Mouse (Mus musculus) kidney, adult 2 months (tissue): ENCODE results near the gene Tspan4. TPM values are rescaled to one million over a fixed set of nuclear protein-coding genes. Genes with fewer than 3 reads are reported as not detected.

Source experiments
- DNase-seq: peaks from one replicate; pipeline ENCODE4 v3.0.0; 2021
- H3K27ac ChIP-seq: fragments of 200-500 bp; 2 replicates; pipeline ENCODE4 v1.5.1; 2012; ENCODE audit warnings: low read depth, low read length, control low read depth, inconsistent platforms; ENCODE audit not compliant: insufficient read depth
- H3K27me3 ChIP-seq: fragments of 200-500 bp; replicated peaks from 2 replicates; pipeline ENCODE4 v1.6.1; 2012; ENCODE audit warnings: mild to moderate bottlenecking, moderate library complexity, low read length, inconsistent platforms; ENCODE audit not compliant: control insufficient read depth, insufficient read depth
- H3K36me3 ChIP-seq: fragments of 200-500 bp; 2 replicates; pipeline ENCODE4 v1.6.1; 2012; ENCODE audit warnings: mild to moderate bottlenecking, moderate library complexity, low read length, inconsistent platforms; ENCODE audit not compliant: control insufficient read depth, insufficient read depth
- H3K4me1 ChIP-seq: fragments of 200-500 bp; 2 replicates; pipeline ENCODE4 v1.6.1; 2011; ENCODE audit warnings: low read length; ENCODE audit not compliant: control insufficient read depth, insufficient read depth
- H3K4me3 ChIP-seq: fragments of 200-500 bp; 2 replicates; pipeline ENCODE4 v1.5.1; 2011; ENCODE audit warnings: mild to moderate bottlenecking, low read depth, low read length, control low read depth; ENCODE audit not compliant: insufficient read depth
- CTCF ChIP-seq: fragments of 200-500 bp; conservative IDR thresholded peaks from 2 replicates; pipeline ENCODE4 v1.5.1; 2011; ENCODE audit warnings: low read depth, mild to moderate bottlenecking, control low read depth, low read length, moderate library complexity, mixed read lengths; ENCODE audit not compliant: insufficient read depth, insufficient read length
- POLR2A ChIP-seq: fragments of 200-500 bp; IDR thresholded peaks from one replicate; pipeline ENCODE4 v1.6.1; 2011; ENCODE audit warnings: low read depth, low read length, control low read depth
- WGBS: fragments of 180-500 bp; shearing (Covaris S2); methylation state at CpG from one replicate; pipeline ENCODE4 v1.1.7; 2018; 5-methylcytosine and 5-hydroxymethylcytosine counted together
- polyA plus RNA-seq: library from polyadenylated mRNA; depleted of rRNA; stranded (reverse); fragments of >200 nt; gene quantifications from 2 replicates; pipeline ENCODE4 v1.2.3, GENCODE M21; 2012

The Tspan4 gene
- polyA plus RNA-seq, 1 experiment, result 143 TPM

- H3K36me3 ChIP-seq, result no peaks in the 10 kb centered on the region
- H3K4me3 ChIP-seq, result 0 out of 2 replicates have a peak overlapping the region, but pooled peaks have one; percentile 34
- peak; percentile 42 for DNase-seq
- no peaks in the 10 kb centered on the region for H3K27me3 ChIP-seq
- H3K4me1 ChIP-seq, result peaks cover 40% of the 10 kb centered on the region
- H3K27ac ChIP-seq, result peak overlapping the region; percentile 45; the same call in 1 of the 2 replicates
- no peak for TF ChIP-seq POLR2A
- WGBS, result 67% methylated on average over 9 of the region's 9 CpGs
Observed at GRCm38 (mm10) chr7:141435856-141436522, 39.1 kb upstream of the Tspan4 start.

- no peak for DNase-seq
- 57% methylated on average over 2 of the region's 2 CpGs for WGBS
- H3K27me3 ChIP-seq, result no peaks in the 10 kb centered on the region
- H3K36me3 ChIP-seq, result no peaks in the 10 kb centered on the region
- H3K4me3 ChIP-seq, result no peak overlapping the region
- H3K4me1 ChIP-seq, result peaks cover 40% of the 10 kb centered on the region
- no peak overlapping the region for H3K27ac ChIP-seq
- no peak for TF ChIP-seq POLR2A
- no peak for TF ChIP-seq CTCF
Observed at GRCm38 (mm10) chr7:141436523-141436892, 38.5 kb upstream of the Tspan4 start.

GRCm38 (mm10) chr7:141437178-141438120 lies 37.6 kb upstream of the Tspan4 start, which contains the start of gene Slc25a22:
Slc25a22 (minus strand) TSS chr7:141437892.
- Histone ChIP-seq H3K27me3 (no peaks in the 10 kb centered on the region), H3K36me3 (no peaks in the 10 kb centered on the region), H3K4me1 (peaks cover 40% of the 10 kb centered on the region), H3K27ac (peak within 1 kb of the TSS; percentile 51), H3K4me3 (peak within 1 kb of the TSS; percentile 83)
- 8% methylated on average over 53 of the region's 53 CpGs for whole genome bisulfite sequencing
- DNase-seq, result peak; percentile 83
- TF ChIP-seq POLR2A, result peak; percentile 8
- peak; percentile 57 for TF ChIP-seq CTCF

GRCm38 (mm10) chr7:141438201-141438968 lies 36.7 kb upstream of the Tspan4 start:
- no peak for TF ChIP-seq CTCF
- TF ChIP-seq POLR2A, result no peak
- Histone ChIP-seq H3K27me3 (no peaks in the 10 kb centered on the region), H3K4me1 (peaks cover 39% of the 10 kb centered on the region), H3K27ac (no peak overlapping the region), H3K36me3 (no peaks in the 10 kb centered on the region), H3K4me3 (no peak overlapping the region)
- DNase-seq, result no peak
- WGBS, result 87% methylated on average over 12 of the region's 12 CpGs

- DNase-seq, result no peak
Observed at GRCm38 (mm10) chr7:141439140-141439679, 35.8 kb upstream of the Tspan4 start.

GRCm38 (mm10) chr7:141439811-141440210 lies 35.2 kb upstream of the Tspan4 start:
- H3K4me3 ChIP-seq, result no peak overlapping the region
- TF ChIP-seq POLR2A (no peak), CTCF (no peak)
- 95% methylated on average over 11 of the region's 11 CpGs for WGBS
- no peaks in the 10 kb centered on the region for H3K27me3 ChIP-seq
- peaks cover 28% of the 10 kb centered on the region for H3K4me1 ChIP-seq
- no peak overlapping the region for H3K27ac ChIP-seq
- H3K36me3 ChIP-seq, result no peaks in the 10 kb centered on the region
- no peak for DNase-seq

More at GRCm38 (mm10) chr7:141439140-141439679, 35.8 kb upstream of the Tspan4 start:
- TF ChIP-seq CTCF (no peak), POLR2A (no peak)
- Histone ChIP-seq H3K36me3 (no peaks in the 10 kb centered on the region), H3K27ac (no peak overlapping the region), H3K4me1 (peaks cover 33% of the 10 kb centered on the region), H3K4me3 (no peak overlapping the region), H3K27me3 (no peaks in the 10 kb centered on the region)
- 97% methylated on average over 10 of the region's 10 CpGs for WGBS
